8 mouse cellular contexts compared by ENCODE assay signal in the genomic region with DNA sequence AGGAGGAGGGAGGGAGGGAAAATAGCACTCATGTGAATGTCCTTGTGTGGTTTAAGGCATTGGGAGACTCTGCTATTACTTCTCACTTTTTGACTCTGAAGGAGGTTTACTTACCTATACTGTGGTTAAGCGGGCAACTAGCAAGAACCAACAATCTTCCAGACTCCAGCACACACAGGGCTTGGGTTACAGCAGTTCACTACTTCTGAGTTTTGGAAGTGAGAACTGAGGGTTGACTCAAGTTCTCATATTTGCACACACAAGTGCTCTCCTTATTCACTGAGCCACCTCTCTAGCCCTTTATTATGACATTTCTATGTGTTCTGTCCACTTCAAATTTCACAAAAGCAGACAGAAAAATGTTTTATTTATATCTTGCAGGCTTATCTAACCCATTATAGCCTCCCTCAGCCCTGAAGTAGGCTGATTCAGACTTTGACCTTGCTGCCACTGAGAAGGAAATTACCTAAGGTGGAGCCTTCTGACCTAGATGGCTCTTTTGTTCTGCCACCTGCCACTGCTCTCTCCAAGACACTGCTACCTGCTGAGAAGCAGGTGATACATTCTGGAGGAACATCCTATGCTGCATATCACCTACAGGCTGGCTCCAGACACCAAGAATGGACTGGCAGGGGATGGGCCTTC. TPM values are rescaled to one million over a fixed set of nuclear protein-coding genes. Genes with fewer than 3 reads are reported as not detected.
A peak's percentile ranks its signal among the peaks of the same experiment; 100 is the strongest.
DNase-seq lines count a peak whose midpoint lies in the region; ATAC-seq and TF ChIP-seq lines count a peak whose summit lies in the region.
"Not testable (repeated sequence)": the region's sequence is repeated elsewhere in the genome, so short reads cannot be mapped to it uniquely, and the experiment has no call there.

No protein-coding gene starts in this region.

- TF ChIP-seq CTCF in heart, postnatal 0 days (IDR thresholded peaks at IDR 0.05; ENCODE audit: low read depth); intestine, postnatal 0 days (IDR thresholded peaks at IDR 0.05; ENCODE audit: low read depth); lung, embryonic 14.5 days (IDR thresholded peaks at IDR 0.05; ENCODE audit: low read depth): not testable (repeated sequence)

- DNase-seq in 416B (ENCODE audit: low read depth), result peak; percentile 5
- peak; percentile 28 for DNase-seq in R1 (ENCODE audit: low read depth, low spot score)
- not testable (repeated sequence) for DNase-seq in heart, postnatal 0 days (ENCODE audit: low spot score)
- DNase-seq in lung, embryonic 14.5 days, result peak; percentile 16
- peak; percentile 39 for DNase-seq in lung, postnatal 36 days
- DNase-seq in thymus, postnatal 0 days (ENCODE audit: low spot score), result peak; percentile 1

- not testable (repeated sequence) for ATAC-seq in heart, postnatal 0 days (ENCODE audit: insufficient read depth, low read depth)
- ATAC-seq in intestine, postnatal 0 days, result peak; percentile 73
- peak; percentile 59 for ATAC-seq in lung, embryonic 14.5 days (ENCODE audit: insufficient read depth)
- peak; percentile 34; the same call in 1 of the 2 replicates for ATAC-seq in stomach, embryonic 14.5 days (ENCODE audit: insufficient number of reproducible peaks, insufficient read depth, low FRiP score, low read depth)

- not testable (repeated sequence) for TF ChIP-seq EP300 in heart, postnatal 0 days (IDR thresholded peaks at IDR 0.05; ENCODE audit: low read depth)

- H3K9ac ChIP-seq in heart, postnatal 0 days (replicated peaks; ENCODE audit: low read depth, low read length); intestine, postnatal 0 days (ENCODE audit: low read depth, low read length); lung, embryonic 14.5 days; stomach, embryonic 14.5 days (replicated peaks; ENCODE audit: low read depth, low read length): not testable (repeated sequence)

- peak overlapping the region; percentile 13; the same call in 1 of the 2 replicates for H3K4me3 ChIP-seq in heart, postnatal 0 days (ENCODE audit: low read depth, low read length)
- 0 out of 2 replicates have a peak overlapping the region, but pooled peaks have one; percentile 7 for H3K4me3 ChIP-seq in intestine, postnatal 0 days (ENCODE audit: low read depth, low read length)
- not testable (repeated sequence) for H3K4me3 ChIP-seq in lung, embryonic 14.5 days (ENCODE audit: low read depth, low read length); stomach, embryonic 14.5 days (ENCODE audit: low read depth, low read length)

- not testable (repeated sequence) for H3K4me1 ChIP-seq in heart, postnatal 0 days (ENCODE audit: control insufficient read depth, insufficient read depth); intestine, postnatal 0 days (replicated peaks; ENCODE audit: control insufficient read depth, insufficient read depth, low read length); lung, embryonic 14.5 days (ENCODE audit: insufficient read depth); stomach, embryonic 14.5 days (ENCODE audit: control insufficient read depth, insufficient read depth, low read length)

- H3K4me2 ChIP-seq in heart, postnatal 0 days (ENCODE audit: low read depth, low read length), result peak overlapping the region; percentile 36
- H3K4me2 ChIP-seq in intestine, postnatal 0 days (replicated peaks; ENCODE audit: low read depth), result peak overlapping the region; percentile 56
- H3K4me2 ChIP-seq in lung, embryonic 14.5 days, result 0 out of 2 replicates have a peak overlapping the region, but pooled peaks have one; percentile 12
- H3K4me2 ChIP-seq in stomach, embryonic 14.5 days (replicated peaks; ENCODE audit: low read depth, low read length), result not testable (repeated sequence)

- not testable (repeated sequence) for H3K27me3 ChIP-seq in heart, postnatal 0 days (ENCODE audit: control insufficient read depth, insufficient read depth, low read length); intestine, postnatal 0 days (replicated peaks; ENCODE audit: control insufficient read depth, insufficient read depth, low read length); lung, embryonic 14.5 days (ENCODE audit: insufficient read depth, low read length); stomach, embryonic 14.5 days (ENCODE audit: control insufficient read depth, insufficient read depth, low read length)

- H3K27ac ChIP-seq in heart, postnatal 0 days (ENCODE audit: low read depth), result not testable (repeated sequence)
- H3K27ac ChIP-seq in intestine, postnatal 0 days (ENCODE audit: low read depth, low read length), result peak overlapping the region; percentile 84
- peak overlapping the region; percentile 54 for H3K27ac ChIP-seq in lung, embryonic 14.5 days (ENCODE audit: low read depth)
- H3K27ac ChIP-seq in stomach, embryonic 14.5 days (ENCODE audit: low read length), result peak overlapping the region; percentile 66; the same call in 1 of the 2 replicates

- H3K36me3 ChIP-seq in heart, postnatal 0 days (replicated peaks; ENCODE audit: control insufficient read depth, insufficient read depth, low read length); intestine, postnatal 0 days (ENCODE audit: control insufficient read depth, insufficient read depth); lung, embryonic 14.5 days (ENCODE audit: insufficient read depth); stomach, embryonic 14.5 days (ENCODE audit: control insufficient read depth, insufficient read depth, low read length): not testable (repeated sequence)

- WGBS in heart, postnatal 0 days, result 58% methylated on average over 1 of the region's 1 CpGs
- WGBS in intestine, postnatal 0 days, result 48% methylated on average over 1 of the region's 1 CpGs
- WGBS in lung, embryonic 14.5 days, result 73% methylated on average over 1 of the region's 1 CpGs
- WGBS in stomach, embryonic 14.5 days, result 62% methylated on average over 1 of the region's 1 CpGs

- H3K9me3 ChIP-seq in heart, postnatal 0 days (replicated peaks; ENCODE audit: control insufficient read depth, low read length); intestine, postnatal 0 days (ENCODE audit: control insufficient read depth); lung, embryonic 14.5 days (ENCODE audit: low read depth, low read length); stomach, embryonic 14.5 days (ENCODE audit: control insufficient read depth, low read depth, low read length): not testable (repeated sequence)

RNA-seq across cellular contexts. Expression of gene Samd9l, which starts 55.6 kb away (rescaled TPM):
- total RNA-seq in heart, postnatal 0 days (2014; rRNA removed; ENCODE audit: low replicate concordance), result 4.4 and 44.3 TPM in 2 replicates
- 2.9 and 3.1 TPM in 2 replicates for polyA plus RNA-seq in heart, postnatal 0 days (2015; fragmentation: Nextera tagmentation; extraction: Ambion mirVana)
- polyA plus RNA-seq in intestine, postnatal 0 days (2015; fragmentation: Nextera tagmentation; extraction: Ambion mirVana), result 26.1 and 28.2 TPM in 2 replicates
- 4.6 and 5.6 TPM in 2 replicates for polyA plus RNA-seq in lung, embryonic 14.5 days (2014; fragmentation: Nextera tagmentation; extraction: Ambion mirVana)
- 14.5 and 14.6 TPM in 2 replicates for polyA plus RNA-seq in stomach, embryonic 14.5 days (2014; fragmentation: Nextera tagmentation; extraction: Ambion mirVana)
- 8.5 and 9.9 TPM in 2 replicates for polyA plus RNA-seq in thymus, postnatal 0 days (2015; fragmentation: Nextera tagmentation; extraction: Ambion mirVana)
